In genomic region chr14:57999402-57999734, GRCm38 (mm10) we compare ENCODE assay signal across 8 mouse cellular contexts. TPM values are rescaled to one million over a fixed set of nuclear protein-coding genes. Genes with fewer than 3 reads are reported as not detected.
DNase-seq lines count a peak whose midpoint lies in the region; ATAC-seq lines count a peak whose summit lies in the region.

No protein-coding gene starts in this region.

- no peak for DNase-seq in kidney, adult 11 months
- no peak for DNase-seq in midbrain, embryonic 14.5 days
- DNase-seq in natural killer cell, adult 2 months (ENCODE audit: low spot score in 2 of 2), result no peak
- no peak for DNase-seq in gastrocnemius, postnatal 36 days
- no peak for DNase-seq in left cerebral cortex, postnatal 4 days

- H3K9ac ChIP-seq in kidney, embryonic 14.5 days (ENCODE audit: low read depth, low read length), result peak overlapping the region; percentile 94; the same call in 1 of the 2 replicates
- no peak overlapping the region for H3K9ac ChIP-seq in hindbrain, embryonic 15.5 days
- H3K9ac ChIP-seq in midbrain, embryonic 14.5 days (replicated peaks; ENCODE audit: low read length), result peak overlapping the region; percentile 95; the same call in 1 of the 2 replicates

- H3K4me1 ChIP-seq in kidney, embryonic 14.5 days (ENCODE audit: control insufficient read depth, insufficient read depth, low read length), result peaks cover 4% of the 10 kb centered on the region; the same call in 1 of the 2 replicates
- H3K4me1 ChIP-seq in hindbrain, embryonic 15.5 days (replicated peaks), result peaks cover 15% of the 10 kb centered on the region
- H3K4me1 ChIP-seq in midbrain, embryonic 14.5 days (ENCODE audit: control insufficient read depth, insufficient read depth, low read length), result peaks cover 7% of the 10 kb centered on the region; the same call in 1 of the 2 replicates

- H3K27me3 ChIP-seq in kidney, embryonic 14.5 days (ENCODE audit: control insufficient read depth, insufficient read depth, low read length), result no peaks in the 10 kb centered on the region
- no peaks in the 10 kb centered on the region for H3K27me3 ChIP-seq in hindbrain, embryonic 15.5 days
- no peaks in the 10 kb centered on the region for H3K27me3 ChIP-seq in midbrain, embryonic 14.5 days (ENCODE audit: control insufficient read depth, insufficient read depth, low read length)

- peak overlapping the region; percentile 97 for H3K4me3 ChIP-seq in kidney, embryonic 14.5 days (ENCODE audit: low read length)
- peak overlapping the region; percentile 56 for H3K4me3 ChIP-seq in hindbrain, embryonic 15.5 days
- H3K4me3 ChIP-seq in midbrain, embryonic 14.5 days (replicated peaks; ENCODE audit: low read depth, low read length), result peak overlapping the region; percentile 94

- peak overlapping the region; percentile 81 for H3K4me2 ChIP-seq in kidney, embryonic 14.5 days (replicated peaks; ENCODE audit: low read depth, low read length)
- H3K4me2 ChIP-seq in hindbrain, embryonic 15.5 days, result peak overlapping the region; percentile 74
- peak overlapping the region; percentile 73 for H3K4me2 ChIP-seq in midbrain, embryonic 14.5 days (ENCODE audit: low read length)

- intact Hi-C loops in gastrocnemius, postnatal 36 days (cut with DNase I), result loop anchor here (5.0 kb wide), 1 partner anchor 47 kb away; no protein-coding TSS in a partner anchor
- intact Hi-C loops in left cerebral cortex, postnatal 4 days (cut with DNase I), result no loop called here

- peak overlapping the region; percentile 69; the same call in 1 of the 2 replicates for H3K27ac ChIP-seq in kidney, embryonic 14.5 days (ENCODE audit: low read depth, low read length)
- H3K27ac ChIP-seq in hindbrain, embryonic 15.5 days (replicated peaks), result peak overlapping the region; percentile 81
- H3K27ac ChIP-seq in midbrain, embryonic 14.5 days (replicated peaks; ENCODE audit: low read depth, low read length), result peak overlapping the region; percentile 94; the same call in 1 of the 2 replicates

- no peaks in the 10 kb centered on the region for H3K9me3 ChIP-seq in kidney, embryonic 14.5 days (ENCODE audit: control insufficient read depth, low read length)
- no peaks in the 10 kb centered on the region for H3K9me3 ChIP-seq in hindbrain, embryonic 15.5 days
- H3K9me3 ChIP-seq in midbrain, embryonic 14.5 days (ENCODE audit: control insufficient read depth, low read length), result no peaks in the 10 kb centered on the region

- H3K36me3 ChIP-seq in kidney, embryonic 14.5 days (ENCODE audit: control insufficient read depth, insufficient read depth, low read length), result no peaks in the 10 kb centered on the region
- H3K36me3 ChIP-seq in hindbrain, embryonic 15.5 days, result no peaks in the 10 kb centered on the region
- H3K36me3 ChIP-seq in midbrain, embryonic 14.5 days (ENCODE audit: control insufficient read depth, insufficient read depth, low read length), result no peaks in the 10 kb centered on the region

- ATAC-seq in kidney, embryonic 14.5 days (ENCODE audit: low FRiP score, low TSS enrichment), result no peak; the same call in 1 of the 2 replicates
- peak; percentile 45 for ATAC-seq in common myeloid progenitor, adult 5-6 weeks (replicated peaks; ENCODE audit: low read depth, poor library complexity, severe bottlenecking)
- no peak for ATAC-seq in hindbrain, embryonic 15.5 days (ENCODE audit: low FRiP score, low read depth)
- ATAC-seq in midbrain, embryonic 14.5 days (ENCODE audit: low FRiP score, low TSS enrichment), result no peak; the same call in 1 of the 2 replicates

- 33% methylated on average over 5 of the region's 5 CpGs for WGBS in kidney, embryonic 14.5 days
- 29% methylated on average over 5 of the region's 5 CpGs for WGBS in hindbrain, embryonic 15.5 days
- 33% methylated on average over 5 of the region's 5 CpGs for WGBS in midbrain, embryonic 14.5 days

RNA-seq across cellular contexts. Expression of gene Micu2, which starts 0.3 kb away (rescaled TPM):
- 58.0 and 60.5 TPM in 2 replicates for polyA plus RNA-seq in kidney, embryonic 14.5 days (2014; fragmentation: Nextera tagmentation; extraction: Ambion mirVana)
- total RNA-seq in common myeloid progenitor, adult 5-6 weeks (2017), result 87.0 and 102 TPM in 2 replicates
- polyA plus RNA-seq in hindbrain, embryonic 15.5 days (2015; fragmentation: Nextera tagmentation; extraction: Ambion mirVana), result 68.2 and 70.5 TPM in 2 replicates
- 48.3 and 54.6 TPM in 2 replicates for polyA plus RNA-seq in midbrain, embryonic 14.5 days (2014; fragmentation: Nextera tagmentation; extraction: Ambion mirVana)
- 10 to 100 TPM; 30.1 to 31.9 TPM for total RNA-seq in gastrocnemius, postnatal 36 days (2021)
- 10 to 100 TPM; 58.6 to 61.4 TPM for total RNA-seq in left cerebral cortex, postnatal 4 days (2021)
